Mouse (Mus musculus) layer of hippocampus, adult 18-20 months (tissue): ENCODE data around the gene Trpv2. TPM values are rescaled to one million over a fixed set of nuclear protein-coding genes. Genes with fewer than 3 reads are reported as not detected.

Experiments
- DNase-seq, 2 experiments: peaks; one replicate each; pipeline ENCODE4 v3.0.0; 2022; ENCODE audit warnings: low spot score in 2 of 2
- long read RNA-seq: library from polyadenylated mRNA; stranded (forward); transcript quantifications from one replicate; pipeline ENCODE4 v2.0.0, GENCODE M21; 2021
- total RNA-seq, 2 experiments: library from RNA; stranded (reverse); gene quantifications; 2 replicates each; pipeline ENCODE4 v1.2.3; 2021

Gene Trpv2
- total RNA-seq: 10 to 100 TPM; 12.8 to 14.9 TPM
- long read RNA-seq, partial matches to known transcripts: 14 of 19 reads
- long read RNA-seq, other reads (novel, unspliced or antisense): 1 of 19 reads

GRCm38 (mm10) chr11:62573959-62574702 lies at the start of gene Trpv2:
Gene Trpv2 (plus strand): TSS chr11:62574486.
- DNase-seq: no peak

- no peak for DNase-seq
Observed at GRCm38 (mm10) chr11:62537089-62537488, 37.2 kb upstream of the Trpv2 start.

- no peak for DNase-seq
Observed at GRCm38 (mm10) chr11:62537590-62537989, 36.7 kb upstream of the Trpv2 start.

GRCm38 (mm10) chr11:62538321-62539088 lies 35.8 kb upstream of the Trpv2 start:
- DNase-seq: peak; percentile 23 to 40

GRCm38 (mm10) chr11:62539089-62539890 lies 35.0 kb upstream of the Trpv2 start, which contains the start of gene Cenpv:
Gene Cenpv (minus strand): TSS chr11:62539261.
- DNase-seq: peak; percentile 40 to 69

GRCm38 (mm10) chr11:62540167-62540566 lies 34.1 kb upstream of the Trpv2 start:
- DNase-seq: no peak

- no peak for DNase-seq
Observed at GRCm38 (mm10) chr11:62540969-62541368, 33.3 kb upstream of the Trpv2 start.

GRCm38 (mm10) chr11:62541581-62541980 lies 32.7 kb upstream of the Trpv2 start:
- DNase-seq: no peak

GRCm38 (mm10) chr11:62543991-62544390 lies 30.3 kb upstream of the Trpv2 start:
- no peak for DNase-seq

- peak; percentile 31 to 68 for DNase-seq
Observed at GRCm38 (mm10) chr11:62549782-62550181, 24.5 kb upstream of the Trpv2 start.

GRCm38 (mm10) chr11:62550227-62550685 lies 24.0 kb upstream of the Trpv2 start:
- DNase-seq: peak; percentile 19 to 59

GRCm38 (mm10) chr11:62550727-62551225 lies 23.5 kb upstream of the Trpv2 start, which contains the start of gene Ubb:
Gene Ubb (plus strand): TSS chr11:62551171.
- DNase-seq: peak; percentile 98 to 100

GRCm38 (mm10) chr11:62551226-62552119 lies 22.8 kb upstream of the Trpv2 start:
- peak; percentile 75 to 92 for DNase-seq

- no peak for DNase-seq
Observed at GRCm38 (mm10) chr11:62553186-62553585, 21.1 kb upstream of the Trpv2 start.

GRCm38 (mm10) chr11:62553633-62554032 lies 20.7 kb upstream of the Trpv2 start:
- no peak for DNase-seq

GRCm38 (mm10) chr11:62554163-62554855 lies 20.0 kb upstream of the Trpv2 start:
- DNase-seq: no peak

GRCm38 (mm10) chr11:62554934-62555517 lies 19.3 kb upstream of the Trpv2 start:
- no peak for DNase-seq

GRCm38 (mm10) chr11:62555896-62556412 lies 18.3 kb upstream of the Trpv2 start:
- DNase-seq: no peak

GRCm38 (mm10) chr11:62557205-62557604 lies 17.1 kb upstream of the Trpv2 start:
- no peak for DNase-seq
